Mouse (Mus musculus) brain, embryonic 14.5 days (tissue): ENCODE measurements around the gene Zfp1.

Experiments used
- CTCF ChIP-seq: fragments of 200-500 bp; IDR thresholded peaks from 2 replicates; pipeline ENCODE4 v1.5.1; 2012; ENCODE audit warnings: inconsistent platforms, mild to moderate bottlenecking, moderate library complexity, borderline replicate concordance; ENCODE audit not compliant: insufficient read depth, insufficient read length; ENCODE audit errors: extremely low read depth
- POLR2A ChIP-seq: fragments of 200-500 bp; IDR thresholded peaks from 2 replicates; pipeline ENCODE4 v1.6.1; 2012; ENCODE audit warnings: mild to moderate bottlenecking, inconsistent platforms, borderline replicate concordance; ENCODE audit not compliant: poor library complexity, insufficient read depth, insufficient read length, severe bottlenecking; ENCODE audit errors: extremely low read depth

GRCm38 (mm10) chr8:111714295-111714694 lies 71.1 kb downstream of the Zfp1 start:
- TF ChIP-seq CTCF (no peak), POLR2A (no peak)
